Mouse (Mus musculus) heart, embryonic 11.5 days (tissue): Measurements from ENCODE around the gene Ccdc116. TPM values are rescaled to one million over a fixed set of nuclear protein-coding genes. Genes with fewer than 3 reads are reported as not detected.

Experiments
- ATAC-seq: fragments of 200-750 bp; cut with Nextera tagmentation; replicated peaks from 2 replicates; pipeline ENCODE4 v1.8.0; 2017; ENCODE audit warnings: moderate library complexity; ENCODE audit not compliant: insufficient number of reproducible peaks, low FRiP score, low TSS enrichment
- H3K27ac ChIP-seq: fragments of 300-500 bp; sonication (generic); 2 replicates; pipeline ENCODE4 v1.5.1; 2014; ENCODE audit warnings: mild to moderate bottlenecking, low read depth, low read length
- H3K27me3 ChIP-seq: fragments of 300-500 bp; sonication (generic); 2 replicates; pipeline ENCODE4 v1.6.1; 2014; ENCODE audit warnings: mild to moderate bottlenecking, low read length, mixed read lengths; ENCODE audit not compliant: control insufficient read depth, insufficient read depth
- H3K36me3 ChIP-seq: fragments of 300-500 bp; sonication (generic); 2 replicates; pipeline ENCODE4 v1.6.1; 2014; ENCODE audit warnings: mild to moderate bottlenecking, low read length, moderate library complexity, mixed read lengths; ENCODE audit not compliant: control insufficient read depth, insufficient read depth
- H3K4me1 ChIP-seq: fragments of 300-500 bp; sonication (generic); 2 replicates; pipeline ENCODE4 v1.6.1; 2014; ENCODE audit warnings: low read length; ENCODE audit not compliant: control insufficient read depth, insufficient read depth
- H3K4me2 ChIP-seq: fragments of 300-500 bp; sonication (generic); 2 replicates; pipeline ENCODE4 v1.6.1; 2014; ENCODE audit warnings: mild to moderate bottlenecking, moderate library complexity
- H3K4me3 ChIP-seq: fragments of 300-500 bp; sonication (generic); 2 replicates; pipeline ENCODE4 v1.5.1; 2014; ENCODE audit warnings: low read depth, low read length
- H3K9ac ChIP-seq: fragments of 300-500 bp; sonication (generic); 2 replicates; pipeline ENCODE4 v1.6.1; 2014; ENCODE audit warnings: mild to moderate bottlenecking, low read depth, low read length, moderate library complexity
- H3K9me3 ChIP-seq: fragments of 300-500 bp; sonication (generic); replicated peaks from 2 replicates; pipeline ENCODE4 v1.6.1; 2016; ENCODE audit warnings: low read length; ENCODE audit not compliant: control insufficient read depth
- WGBS: fragments of 180-500 bp; shearing (Covaris S2); extraction: QIAGEN DNeasy Blood & Tissue Kit; methylation state at CpG from one replicate; pipeline ENCODE4 v1.1.7; 2014; ENCODE audit not compliant: insufficient replicate concordance; 5-methylcytosine and 5-hydroxymethylcytosine counted together
- polyA plus RNA-seq: library from polyadenylated mRNA; unstranded; fragments of >200 nt; fragmentation: Nextera tagmentation; extraction: Ambion mirVana; gene quantifications from 2 replicates; pipeline ENCODE4 v1.2.1, GENCODE M21; 2014

The Ccdc116 gene
- 0.07 TPM in 1 of 2 replicates, not detected in the other for polyA plus RNA-seq

GRCm38 (mm10) chr16:17146772-17147235 is at the start of gene Ccdc116:
Gene Ccdc116, minus strand, starts transcription at chr16:17147229.
- WGBS, result under 1% methylated on average over 34 of the region's 34 CpGs

GRCm38 (mm10) chr16:17193823-17194222 is 46.8 kb upstream of the Ccdc116 start:
- Histone ChIP-seq H3K27me3 (no peaks in the 10 kb centered on the region), H3K4me2 (no peak overlapping the region)
- WGBS, result 95% methylated on average over 4 of the region's 4 CpGs

More at GRCm38 (mm10) chr16:17146772-17147235, at the start of gene Ccdc116:
- Histone ChIP-seq H3K27me3 (peaks cover 3% of the 10 kb centered on the region; the same call in 1 of the 2 replicates), H3K4me3 (peak within 1 kb of the TSS; percentile 61), H3K9me3 (no peaks in the 10 kb centered on the region), H3K9ac (peak within 1 kb of the TSS; percentile 70), H3K4me1 (peaks cover 11% of the 10 kb centered on the region), H3K27ac (no peak within 1 kb of the TSS), H3K36me3 (no peaks in the 10 kb centered on the region), H3K4me2 (peak within 1 kb of the TSS; percentile 100)
- peak; percentile 66 for ATAC-seq

GRCm38 (mm10) chr16:17185475-17185874 is 38.4 kb upstream of the Ccdc116 start:
- Histone ChIP-seq H3K4me2 (no peak overlapping the region), H3K9ac (no peak overlapping the region), H3K27me3 (no peaks in the 10 kb centered on the region), H3K4me1 (0 out of 2 replicates have a peak, but pooled peaks cover 2% of the 10 kb centered on the region), H3K27ac (no peak overlapping the region), H3K36me3 (peaks cover 6% of the 10 kb centered on the region; the same call in 1 of the 2 replicates), H3K4me3 (no peak overlapping the region), H3K9me3 (no peaks in the 10 kb centered on the region)
- ATAC-seq, result no peak

More at GRCm38 (mm10) chr16:17193823-17194222, 46.8 kb upstream of the Ccdc116 start:
- H3K9ac ChIP-seq, result no peak overlapping the region
- no peaks in the 10 kb centered on the region for H3K9me3 ChIP-seq
- no peak overlapping the region for H3K27ac ChIP-seq
- H3K4me1 ChIP-seq, result peaks cover 4% of the 10 kb centered on the region; the same call in 1 of the 2 replicates
- no peak for ATAC-seq
- H3K4me3 ChIP-seq, result no peak overlapping the region
- peaks cover 3% of the 10 kb centered on the region; the same call in 1 of the 2 replicates for H3K36me3 ChIP-seq

GRCm38 (mm10) chr16:17183003-17183402 is 36.0 kb upstream of the Ccdc116 start:
- Histone ChIP-seq H3K9ac (no peak overlapping the region), H3K4me2 (no peak overlapping the region), H3K4me3 (no peak overlapping the region), H3K36me3 (peaks cover 6% of the 10 kb centered on the region; the same call in 1 of the 2 replicates), H3K9me3 (no peaks in the 10 kb centered on the region), H3K4me1 (0 out of 2 replicates have a peak, but pooled peaks cover 2% of the 10 kb centered on the region), H3K27me3 (no peaks in the 10 kb centered on the region), H3K27ac (no peak overlapping the region)
- ATAC-seq, result no peak
- 89% methylated on average over 3 of the region's 3 CpGs for WGBS

- no peak overlapping the region for H3K27ac ChIP-seq
- no peak overlapping the region for H3K9ac ChIP-seq
Observed at GRCm38 (mm10) chr16:17182136-17182535, 35.1 kb upstream of the Ccdc116 start.

GRCm38 (mm10) chr16:17181382-17181781 is 34.4 kb upstream of the Ccdc116 start:
- no peak for ATAC-seq
- H3K36me3 ChIP-seq, result peaks cover 6% of the 10 kb centered on the region; the same call in 1 of the 2 replicates
- 73% methylated on average over 4 of the region's 4 CpGs for WGBS
- H3K9me3 ChIP-seq, result no peaks in the 10 kb centered on the region
- no peak overlapping the region for H3K27ac ChIP-seq
- no peak overlapping the region for H3K9ac ChIP-seq
- H3K27me3 ChIP-seq, result no peaks in the 10 kb centered on the region
- H3K4me2 ChIP-seq, result no peak overlapping the region
- H3K4me1 ChIP-seq, result 0 out of 2 replicates have a peak, but pooled peaks cover 2% of the 10 kb centered on the region
- no peak overlapping the region for H3K4me3 ChIP-seq

More at GRCm38 (mm10) chr16:17182136-17182535, 35.1 kb upstream of the Ccdc116 start:
- Histone ChIP-seq H3K4me3 (no peak overlapping the region), H3K27me3 (no peaks in the 10 kb centered on the region), H3K36me3 (peaks cover 6% of the 10 kb centered on the region; the same call in 1 of the 2 replicates), H3K9me3 (no peaks in the 10 kb centered on the region), H3K4me2 (no peak overlapping the region), H3K4me1 (0 out of 2 replicates have a peak, but pooled peaks cover 2% of the 10 kb centered on the region)
- WGBS, result 87% methylated on average over 2 of the region's 2 CpGs
- no peak for ATAC-seq

GRCm38 (mm10) chr16:17179706-17180105 is 32.7 kb upstream of the Ccdc116 start:
- WGBS, result 84% methylated on average over 3 of the region's 3 CpGs
- no peak for ATAC-seq
- Histone ChIP-seq H3K36me3 (peaks cover 2% of the 10 kb centered on the region; the same call in 1 of the 2 replicates), H3K9me3 (no peaks in the 10 kb centered on the region), H3K4me2 (no peak overlapping the region), H3K4me3 (no peak overlapping the region), H3K27ac (no peak overlapping the region), H3K27me3 (no peaks in the 10 kb centered on the region), H3K4me1 (0 out of 2 replicates have a peak, but pooled peaks cover 2% of the 10 kb centered on the region), H3K9ac (no peak overlapping the region)

GRCm38 (mm10) chr16:17177623-17178170 is 30.7 kb upstream of the Ccdc116 start:
- H3K9ac ChIP-seq, result no peak overlapping the region
- H3K27ac ChIP-seq, result no peak overlapping the region
- no peaks in the 10 kb centered on the region for H3K27me3 ChIP-seq
- no peaks in the 10 kb centered on the region for H3K4me1 ChIP-seq
- WGBS, result 91% methylated on average over 1 of the region's 1 CpGs
- H3K36me3 ChIP-seq, result peaks cover 6% of the 10 kb centered on the region
- no peak for ATAC-seq
- H3K4me2 ChIP-seq, result no peak overlapping the region
- H3K9me3 ChIP-seq, result no peaks in the 10 kb centered on the region
- H3K4me3 ChIP-seq, result no peak overlapping the region
